Mouse (Mus musculus) c-Kit-positive CD71-positive TER-119-negative erythroid progenitor cells, embryonic 14.5 days (primary cell): ENCODE results near the gene Irf1.

Source experiments
- DNase-seq: peaks from one replicate; pipeline ENCODE4 v3.0.0-alpha.2; 2013; ENCODE audit warnings: low read depth

The Irf1 gene

DNA sequence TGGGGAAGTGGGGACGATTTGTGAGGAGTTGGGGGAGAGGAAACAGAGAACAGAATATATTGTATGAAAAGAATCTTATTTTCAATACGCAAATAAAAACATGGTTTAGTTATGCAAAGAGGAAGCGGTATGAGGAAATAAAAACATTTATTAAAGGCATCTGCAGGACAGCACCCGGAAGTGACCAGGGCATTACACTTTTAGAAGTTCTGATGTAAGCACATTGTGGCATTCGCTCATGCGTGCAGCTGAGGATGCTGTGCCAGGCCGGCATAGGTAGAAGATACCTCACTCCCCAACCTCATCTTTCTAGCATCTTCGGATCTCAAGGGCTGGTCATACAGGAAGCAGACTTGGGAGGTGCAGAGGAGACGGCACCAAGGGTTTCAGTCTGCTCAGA is 13.5 kb downstream of the Irf1 start:
- DNase-seq: no peak

DNA sequence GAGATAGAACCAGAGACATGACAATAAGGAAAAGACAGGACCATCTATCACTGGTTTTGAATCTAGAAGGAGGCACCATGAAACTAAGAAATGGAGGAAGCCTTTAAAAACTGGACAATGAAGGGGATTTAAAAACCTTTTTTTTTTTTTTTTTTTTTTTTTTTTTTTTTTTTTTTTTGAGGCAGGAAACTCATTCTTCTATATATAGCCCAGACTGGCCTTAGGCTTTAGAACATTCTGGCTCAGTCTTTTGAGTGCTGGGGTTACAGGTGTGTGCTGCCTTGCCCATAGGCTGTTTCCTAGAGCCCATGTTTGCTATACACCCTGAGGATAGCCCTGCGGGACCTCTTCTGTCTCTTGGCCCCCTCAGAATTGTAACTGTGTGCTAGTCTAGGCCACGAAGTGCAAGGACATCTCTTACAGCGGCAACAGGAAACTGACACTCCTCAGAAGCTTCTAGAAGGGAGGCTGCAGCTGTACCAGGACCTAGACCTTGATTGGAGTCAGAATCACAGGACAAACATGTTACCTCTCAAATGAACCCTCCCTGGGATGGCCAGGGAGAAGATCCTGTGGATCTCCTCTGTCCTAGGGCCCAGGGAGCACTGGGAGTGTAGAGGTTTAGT is 15.6 kb downstream of the Irf1 start:
- DNase-seq: no peak

DNA sequence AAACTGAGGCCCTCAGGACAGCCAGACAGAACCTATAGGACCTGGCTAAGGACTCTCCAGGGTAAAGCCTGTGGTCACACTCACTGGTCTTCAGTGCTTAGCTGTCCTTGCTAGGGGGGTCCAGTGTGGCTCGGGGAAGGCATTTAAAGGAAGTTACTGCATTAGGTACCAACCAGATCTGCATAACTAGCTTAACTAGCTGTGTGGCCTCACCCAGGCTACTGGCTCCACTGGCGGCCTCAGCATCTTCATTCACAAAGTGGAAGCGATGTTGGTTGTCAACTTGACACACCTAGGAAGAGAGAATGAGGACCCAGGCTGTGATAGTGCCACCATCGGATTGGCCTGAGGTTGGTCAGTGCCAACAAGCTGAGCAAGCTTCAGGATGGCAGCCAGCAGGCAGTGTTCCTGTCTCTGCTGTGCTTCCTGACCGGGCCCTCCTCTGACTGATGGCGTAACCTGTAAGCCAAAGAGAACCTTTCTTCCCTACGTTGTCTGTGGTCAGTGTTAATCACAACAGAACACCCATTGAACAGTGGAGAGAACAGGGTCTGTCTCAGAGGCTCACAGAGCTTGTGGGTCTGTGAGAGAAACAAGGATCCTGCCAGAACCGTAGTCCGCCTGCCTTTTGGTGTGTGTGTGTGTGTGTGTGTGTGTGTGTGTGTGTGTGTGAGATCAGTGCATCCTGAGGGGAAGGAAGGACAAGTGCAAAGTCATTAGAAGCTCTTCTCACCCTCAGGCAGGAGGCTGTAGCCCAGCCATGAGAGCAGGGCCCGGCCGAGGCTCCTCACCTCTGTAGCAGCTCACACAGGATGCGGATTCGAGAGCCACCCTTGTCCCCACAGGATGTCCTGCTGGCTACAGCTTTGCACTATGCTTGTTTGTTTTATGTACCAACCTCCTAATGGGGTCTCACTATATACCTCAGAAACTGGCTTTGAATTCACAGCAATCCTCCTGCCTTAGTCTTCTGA is 16.5 kb downstream of the Irf1 start:
- no peak for DNase-seq

DNA sequence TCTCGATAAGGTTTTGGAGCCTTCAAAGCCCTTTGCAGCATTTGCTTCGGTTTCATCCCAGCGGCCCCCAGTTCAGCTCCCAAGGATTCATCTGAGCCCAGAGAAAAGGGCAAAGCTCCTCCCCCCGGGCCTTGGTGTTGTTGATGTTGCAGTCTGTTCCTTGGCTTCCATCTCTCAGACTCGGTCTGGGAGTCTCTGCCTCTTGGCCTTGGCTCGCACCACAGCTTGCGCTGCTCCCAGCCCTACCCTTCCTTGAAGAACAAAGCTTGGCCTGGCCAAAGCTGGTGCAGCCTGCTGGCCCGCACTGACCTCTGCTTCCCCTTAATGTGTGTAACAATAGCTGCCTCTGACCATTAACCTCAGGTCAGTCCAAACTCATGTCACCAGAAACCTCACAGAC is 18.4 kb downstream of the Irf1 start:
- no peak for DNase-seq

DNA sequence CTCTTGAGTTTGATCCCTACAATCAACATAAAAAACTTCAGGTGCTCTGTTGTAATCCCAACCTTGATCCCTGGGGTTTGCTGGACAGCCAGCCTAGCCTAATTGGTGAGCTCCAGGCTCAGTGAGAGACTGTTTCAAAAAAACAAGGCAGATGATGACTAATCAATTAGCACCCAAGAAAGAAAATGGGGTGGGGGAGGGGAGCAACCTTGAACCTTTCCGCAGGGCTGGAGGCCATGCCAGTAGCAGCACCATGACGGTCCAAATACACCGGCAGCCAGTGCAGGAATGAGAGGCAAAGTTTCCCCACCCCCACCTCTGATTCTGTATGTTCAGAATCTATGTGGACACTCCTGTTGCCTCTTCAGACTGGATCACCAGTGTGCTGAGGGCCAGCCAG is 19.5 kb downstream of the Irf1 start:
- no peak for DNase-seq

DNA sequence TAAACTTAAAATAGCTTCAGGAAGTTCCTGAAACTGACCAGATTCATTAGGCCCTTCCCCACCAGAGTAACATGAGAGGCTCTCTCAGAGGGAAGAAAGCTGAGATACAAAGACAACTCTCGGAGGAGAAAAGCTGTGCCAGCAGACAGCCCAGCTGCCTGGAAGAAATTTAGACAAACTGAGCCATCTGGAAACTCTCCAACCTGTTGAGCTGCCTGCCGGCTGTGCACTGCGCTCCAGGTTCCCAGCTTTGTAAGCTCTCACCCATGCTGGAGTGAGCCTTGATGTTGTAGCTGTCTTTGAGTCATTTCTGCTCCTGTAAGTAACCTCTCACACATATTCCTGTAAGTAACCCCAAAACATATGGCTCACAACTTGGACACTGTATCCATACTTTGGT is 23.2 kb downstream of the Irf1 start:
- DNase-seq: no peak

DNA sequence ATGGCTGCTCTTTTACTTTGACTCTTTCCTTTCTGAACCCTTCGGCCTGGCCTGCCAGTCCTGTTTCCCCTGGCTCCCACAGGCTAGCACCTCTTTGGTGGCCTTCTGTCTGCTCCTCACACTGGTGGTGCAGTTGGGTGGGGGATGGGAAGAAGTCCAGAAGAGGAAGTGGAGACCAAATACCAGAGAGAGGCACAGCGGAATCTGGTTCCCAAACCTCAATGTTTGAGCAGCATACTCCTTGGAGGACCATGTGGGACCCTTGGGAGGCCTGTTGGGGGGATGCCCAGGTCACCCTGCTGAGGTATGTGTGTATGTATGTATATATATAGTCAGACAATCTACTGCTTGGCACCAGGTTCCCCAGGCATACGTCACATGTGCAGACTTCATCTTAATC is 24.2 kb downstream of the Irf1 start:
- DNase-seq: no peak

DNA sequence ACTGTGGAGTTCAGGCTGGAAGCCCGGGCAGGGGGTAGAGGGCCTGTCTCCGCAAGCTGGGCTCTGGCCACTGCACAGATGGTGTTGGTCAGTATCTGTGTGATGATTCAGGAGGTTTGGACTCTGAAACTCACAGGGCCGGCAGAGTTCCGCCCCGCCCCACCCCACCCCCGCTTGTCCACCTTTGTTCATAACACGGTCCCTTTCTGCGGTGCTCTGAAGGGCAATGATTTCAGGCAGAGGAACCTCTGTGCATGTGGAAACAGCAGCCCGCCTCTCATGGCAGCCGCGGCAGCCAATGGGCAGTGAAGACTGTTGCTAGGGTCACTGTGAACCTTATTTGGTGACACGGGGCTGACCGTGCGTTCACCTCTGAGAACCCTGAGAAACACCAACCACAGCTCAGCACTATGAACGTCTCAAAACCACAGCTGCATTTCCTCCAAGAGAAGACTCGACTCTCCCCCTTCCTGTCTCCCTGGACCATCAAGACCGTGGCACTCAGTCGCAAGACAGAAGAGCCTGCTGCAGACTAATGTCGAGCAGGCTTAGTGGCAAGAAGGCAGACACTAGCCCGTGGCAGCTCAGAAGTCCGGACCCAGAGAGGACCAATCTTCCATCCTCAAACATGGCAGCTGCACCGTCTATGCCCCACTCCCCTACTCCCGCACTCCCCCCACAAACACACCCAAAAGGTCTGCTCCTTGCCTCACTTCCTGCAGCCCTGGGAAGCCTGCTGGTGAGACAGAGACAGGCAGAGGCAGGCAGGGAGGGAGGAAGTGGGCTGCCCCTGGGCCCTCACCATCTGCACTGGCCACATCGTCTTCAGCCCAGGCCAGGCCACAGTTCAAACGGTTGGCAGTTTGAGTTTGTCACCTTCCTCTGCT is 25.1 kb downstream of the Irf1 start:
- no peak for DNase-seq

DNA sequence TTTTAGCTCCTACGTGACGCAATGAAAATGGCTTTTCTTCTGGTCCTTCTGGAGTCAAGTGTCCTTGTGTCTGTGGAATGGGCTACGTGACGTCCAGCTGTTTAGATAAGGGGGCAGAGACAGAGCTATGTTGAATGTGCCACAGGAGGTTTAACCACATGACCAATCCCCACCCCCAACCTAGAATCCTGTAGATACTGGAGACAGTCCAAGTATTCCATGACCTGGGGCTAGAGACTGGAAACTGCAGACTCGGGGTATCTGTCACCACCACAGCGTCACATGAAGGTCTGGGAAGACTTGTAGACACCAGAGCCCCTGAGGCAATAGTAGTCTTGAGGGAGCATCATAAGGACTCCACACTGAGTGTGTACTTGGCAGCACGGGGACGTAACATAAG is 26.0 kb downstream of the Irf1 start:
- no peak for DNase-seq

DNA sequence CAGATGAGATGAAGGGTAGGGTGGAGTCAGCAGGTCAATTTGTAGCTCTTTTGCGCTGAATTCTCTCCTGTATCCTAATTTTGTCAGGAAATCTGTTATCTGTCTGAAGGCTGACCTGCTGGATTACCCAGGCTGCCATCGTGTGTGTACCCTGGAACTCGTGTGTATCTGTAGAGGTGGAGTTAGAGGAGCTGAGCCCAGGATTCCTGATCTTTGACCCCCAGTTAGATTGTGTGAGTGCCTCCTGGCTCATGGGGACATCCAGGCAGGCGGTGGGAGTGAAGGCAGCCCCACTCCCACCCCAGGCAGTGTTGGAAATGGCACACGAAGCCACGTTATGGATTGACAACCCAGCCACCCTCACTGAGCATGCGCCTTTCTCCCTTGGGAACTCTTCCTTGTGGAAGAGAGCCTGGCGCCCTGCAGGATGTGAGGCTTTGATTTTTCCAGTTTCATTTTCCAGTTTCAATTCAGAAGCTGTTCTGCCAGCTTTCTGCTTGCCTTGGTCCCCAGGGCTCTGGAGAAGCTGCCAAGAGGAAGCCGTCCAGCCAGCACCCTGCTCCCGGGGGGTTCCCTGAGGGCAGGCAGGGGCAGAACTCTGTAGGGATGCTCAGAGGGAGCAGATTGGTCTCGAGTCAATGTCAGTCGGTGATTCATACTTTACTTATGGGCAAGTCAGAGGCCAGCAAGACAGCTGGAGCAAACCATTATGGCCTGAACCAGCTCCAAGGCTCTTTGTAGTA is 26.8 kb downstream of the Irf1 start:
- DNase-seq: no peak

DNA sequence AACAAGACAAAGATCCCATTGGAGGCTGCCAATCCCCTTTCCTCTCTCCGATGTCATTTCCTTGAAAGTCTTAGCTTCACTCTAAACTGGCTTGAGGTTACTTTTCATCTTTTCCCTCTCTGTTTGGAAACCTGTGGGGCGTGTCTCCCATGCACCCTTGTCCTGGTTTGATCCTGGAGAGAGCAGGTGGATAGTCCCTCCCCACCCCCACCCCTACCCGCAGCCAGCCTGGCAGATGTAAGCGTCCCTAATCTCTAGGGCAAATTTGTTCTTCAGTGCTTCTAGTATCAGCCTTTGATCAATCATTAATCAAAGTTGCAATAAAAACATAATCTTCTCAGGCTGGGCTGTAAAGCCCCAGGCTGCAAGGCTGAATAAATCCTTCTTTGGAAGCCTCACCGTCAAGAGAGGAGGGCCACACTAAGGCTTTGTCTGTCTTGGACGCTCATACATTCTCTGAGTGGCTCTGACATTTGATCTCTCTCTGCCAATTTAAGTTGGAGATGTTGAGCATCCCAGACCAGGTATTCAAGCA is 27.6 kb downstream of the Irf1 start:
- DNase-seq: no peak

DNA sequence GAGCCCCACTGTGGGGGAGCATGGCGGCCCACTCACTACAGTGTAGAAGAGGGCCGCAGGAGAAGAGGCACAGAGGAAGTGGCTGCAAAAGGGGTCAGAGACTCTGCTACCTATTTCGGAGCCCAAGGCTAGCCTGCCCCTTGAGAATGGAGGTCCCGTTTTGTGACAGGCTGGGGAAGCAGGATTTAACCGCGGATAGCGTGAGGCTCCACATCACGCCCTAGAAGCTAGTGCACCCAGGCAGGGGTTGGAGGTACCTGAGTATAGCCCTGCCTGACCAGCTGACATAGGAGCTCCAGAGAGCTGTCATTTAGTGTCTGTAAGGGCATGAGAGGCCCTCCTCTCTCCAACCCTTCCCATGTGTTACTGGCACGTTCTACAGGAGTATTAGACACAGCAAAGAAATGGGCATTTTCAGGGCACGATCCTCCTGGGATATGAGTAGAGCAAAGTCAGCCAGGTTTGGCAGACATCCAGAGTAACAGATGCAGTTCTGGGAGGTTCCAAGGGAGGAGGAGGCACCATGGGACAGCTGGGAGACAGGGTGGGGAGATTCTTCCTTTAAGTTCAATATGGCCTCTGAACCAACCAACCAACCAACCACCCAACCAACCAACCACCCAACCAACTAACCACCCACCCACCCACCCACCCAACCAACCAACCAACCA is 28.4 kb downstream of the Irf1 start:
- DNase-seq: no peak

DNA sequence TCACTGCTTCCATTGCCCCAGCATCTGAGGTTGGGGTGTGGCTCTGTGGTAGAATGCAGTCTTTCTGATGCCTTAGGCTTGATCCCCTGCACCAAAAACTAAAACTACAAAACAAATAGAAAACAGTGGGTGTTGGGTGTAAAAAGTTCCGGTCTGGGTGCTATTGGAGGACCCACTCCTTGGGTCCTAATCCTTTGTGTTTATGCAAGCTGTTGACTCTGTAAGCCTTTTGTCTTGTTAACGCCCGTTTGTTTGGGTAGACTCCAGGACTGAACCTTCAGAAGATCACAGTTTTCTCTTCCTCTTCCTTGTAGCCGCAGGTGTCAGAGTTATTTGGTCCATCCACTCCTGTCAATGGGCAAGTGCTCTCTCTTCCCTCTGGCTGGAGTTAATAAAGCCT is 30.2 kb downstream of the Irf1 start:
- DNase-seq: no peak

DNA sequence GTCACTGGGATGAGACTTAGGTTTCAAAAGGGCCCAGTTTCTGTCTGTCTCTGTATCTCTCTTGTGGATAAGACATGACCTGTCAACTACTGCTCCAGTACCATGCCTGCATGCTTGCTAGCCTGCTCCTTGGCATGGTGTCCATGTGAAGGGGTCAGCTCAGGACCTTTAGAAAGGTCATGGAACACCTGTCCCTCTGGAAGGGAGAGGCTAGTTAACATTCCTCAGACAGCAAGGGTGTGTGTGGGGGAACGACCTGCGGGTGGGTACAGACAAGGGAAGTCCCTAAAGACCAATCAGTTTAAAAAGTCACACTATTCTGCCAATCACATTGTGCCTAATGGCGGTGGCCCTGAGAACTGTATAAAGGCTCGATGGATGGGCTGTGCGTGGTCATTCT is 31.2 kb downstream of the Irf1 start:
- no peak for DNase-seq

DNA sequence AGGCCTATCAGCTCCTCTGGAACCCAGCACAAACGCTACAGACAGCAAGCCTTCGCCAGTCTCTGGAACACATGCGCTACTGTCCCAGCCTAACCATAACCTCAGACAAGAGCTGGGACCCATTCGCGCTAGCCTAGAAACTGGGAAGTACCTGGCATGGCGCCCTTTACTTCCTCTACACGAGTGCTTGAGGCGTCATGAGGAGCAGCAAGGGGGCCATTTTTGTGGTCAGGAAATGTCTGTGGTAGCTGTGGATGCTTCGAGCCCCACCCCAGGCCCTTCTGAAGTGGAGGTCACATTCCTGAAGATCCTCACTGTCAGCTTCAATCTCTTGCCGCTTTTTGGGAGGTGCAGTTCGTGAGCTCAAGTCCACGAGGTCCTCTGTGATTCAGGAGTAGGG is 33.3 kb downstream of the Irf1 start:
- DNase-seq: no peak

DNA sequence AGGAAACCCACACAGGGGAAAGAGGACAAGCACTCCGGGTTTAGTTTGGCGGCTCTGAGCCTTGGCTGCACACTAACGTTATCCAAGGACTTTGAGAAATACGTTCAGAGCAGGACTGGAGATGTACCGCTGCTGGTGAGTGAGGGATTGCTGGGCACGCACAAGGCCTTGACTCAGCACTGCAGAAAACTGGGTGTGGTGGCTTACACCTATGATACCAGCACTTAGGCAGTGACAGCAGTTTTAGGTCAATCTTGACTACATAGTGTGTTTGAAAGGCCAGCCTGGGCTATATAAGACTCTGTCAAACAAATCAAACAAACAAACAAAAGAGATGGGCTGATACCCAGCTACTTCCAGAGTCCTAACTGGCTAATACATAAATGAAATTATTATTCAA is 33.7 kb downstream of the Irf1 start:
- no peak for DNase-seq

DNA sequence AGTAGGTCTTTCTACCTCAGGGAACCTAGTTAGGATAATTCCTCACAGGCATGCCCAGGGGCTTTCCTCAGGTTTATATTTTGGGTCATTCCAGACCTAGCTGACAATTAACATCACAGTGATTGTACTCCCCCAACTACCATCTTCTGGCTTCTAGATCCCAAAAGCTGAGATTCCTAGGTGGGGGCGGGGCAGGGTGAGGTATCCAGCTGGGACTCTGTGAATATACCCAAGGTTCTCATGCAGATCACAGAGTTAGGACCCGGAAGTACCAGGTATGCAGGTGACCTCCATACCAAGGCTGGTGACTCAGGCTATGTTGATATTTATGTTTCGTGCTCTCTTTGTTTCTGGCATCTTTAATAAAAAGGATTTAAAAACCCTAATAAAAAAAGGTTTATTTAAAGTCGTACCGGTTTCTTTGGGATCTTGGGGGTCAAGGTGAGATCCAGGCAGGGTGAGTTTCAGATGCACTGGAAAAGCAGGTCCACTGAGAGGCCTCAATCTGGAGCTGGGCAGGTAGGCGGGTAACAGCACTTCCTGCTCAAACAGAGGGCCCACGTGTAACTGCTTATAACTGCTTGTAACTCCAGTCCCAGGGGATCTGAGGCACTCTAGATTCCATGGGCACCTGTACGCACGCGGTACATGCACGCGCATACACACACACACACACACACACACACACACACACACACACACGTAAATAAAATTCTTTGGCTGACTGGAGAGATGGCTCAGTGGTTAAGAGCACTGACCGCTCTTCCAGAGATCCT is 34.9 kb downstream of the Irf1 start:
- no peak for DNase-seq

DNA sequence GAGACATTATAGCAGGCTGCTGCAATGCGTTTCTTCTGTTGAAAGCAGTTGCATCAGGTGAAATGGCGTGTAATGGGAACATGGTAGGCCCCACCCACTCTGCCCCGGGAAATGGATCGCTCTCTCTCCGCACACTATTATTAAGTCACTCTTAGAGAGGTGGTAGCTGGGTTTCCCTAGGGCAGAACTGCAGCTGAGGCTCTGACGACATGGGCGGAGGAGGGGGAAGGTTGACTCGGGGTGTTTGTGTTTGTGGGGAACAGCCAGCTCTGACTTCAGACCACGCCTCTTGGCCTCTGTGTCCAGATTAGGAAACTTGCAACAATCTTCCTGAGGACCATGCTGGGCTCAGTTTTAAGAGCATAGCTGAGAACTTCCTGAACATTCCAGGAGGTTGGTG is 36.0 kb downstream of the Irf1 start:
- no peak for DNase-seq

DNA sequence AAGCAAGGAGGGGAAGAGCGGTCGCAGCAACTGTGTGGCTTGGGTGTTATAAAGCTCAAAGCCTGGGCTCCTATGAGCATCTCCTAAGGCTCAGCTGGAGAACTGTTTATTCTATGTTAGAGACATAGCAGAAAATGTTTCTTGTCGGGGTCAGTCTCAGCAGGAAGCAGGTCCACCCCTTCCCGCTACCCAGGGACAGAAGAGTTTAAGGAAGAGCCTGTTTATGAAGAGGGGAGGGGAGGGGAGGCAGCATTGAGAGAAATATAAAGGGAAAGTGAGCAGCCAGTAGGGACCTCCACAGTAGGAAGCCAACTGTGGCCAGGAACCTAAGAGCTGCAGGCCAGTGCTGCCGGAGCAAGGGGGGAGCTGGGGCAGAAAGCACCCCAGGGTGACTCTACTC is 39.5 kb downstream of the Irf1 start:
- no peak for DNase-seq

DNA sequence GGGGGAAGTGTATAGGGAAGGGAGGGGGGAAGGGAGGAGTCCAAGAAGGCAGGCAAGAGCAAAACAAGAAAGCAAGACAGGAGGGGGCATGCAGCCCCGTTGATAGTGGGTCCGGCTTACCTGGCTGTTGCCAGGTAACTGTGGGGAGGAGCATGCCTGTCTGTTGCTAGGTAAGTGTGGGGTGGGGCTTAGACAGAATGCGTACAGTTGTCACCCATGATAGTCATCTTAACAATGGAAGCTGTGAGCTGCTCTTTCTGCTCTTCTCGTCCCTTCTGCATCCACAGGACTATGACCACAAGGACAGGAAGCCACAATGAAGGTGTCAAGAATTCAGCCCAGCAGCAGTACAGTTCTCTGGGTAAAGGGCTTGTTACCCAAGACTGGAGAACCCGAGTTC is 40.3 kb downstream of the Irf1 start:
- DNase-seq: no peak
